Mouse (Mus musculus) E14TG2a.4 (cell line): ENCODE results near the gene Vmn2r3.
A peak's percentile ranks its signal among the peaks of the same experiment; 100 is the strongest.

Experiments used
- CTCF ChIP-seq: conservative IDR thresholded peaks from 2 replicates; pipeline ENCODE4 v1.5.1; 2014; ENCODE audit warnings: low read length
- NANOG ChIP-seq: IDR thresholded peaks from 2 replicates; pipeline ENCODE4 v1.6.1; 2014; ENCODE audit warnings: borderline replicate concordance, low read length, mixed read lengths

- TF ChIP-seq CTCF = no peak
- TF ChIP-seq NANOG = peak; percentile 69; the same call in 1 of the 2 replicates
Observed at GRCm38 (mm10) chr3:64332548-64332947, 43.0 kb upstream of the Vmn2r3 start.
